Mouse (Mus musculus) intestine, postnatal 0 days (tissue): ENCODE measurements around the gene Lgi1. TPM values are rescaled to one million over a fixed set of nuclear protein-coding genes. Genes with fewer than 3 reads are reported as not detected.

ENCODE experiments used
- ATAC-seq: fragments of 200-750 bp; cut with Nextera tagmentation; 2 replicates; pipeline ENCODE4 v1.8.0; 2017; ENCODE audit warnings: mild to moderate bottlenecking, moderate TSS enrichment, moderate library complexity
- H3K27ac ChIP-seq: fragments of 300-500 bp; sonication (generic); 2 replicates; pipeline ENCODE4 v1.5.1; 2014; ENCODE audit warnings: mild to moderate bottlenecking, low read depth, low read length, moderate library complexity
- H3K27me3 ChIP-seq: fragments of 300-500 bp; sonication (generic); replicated peaks from 2 replicates; pipeline ENCODE4 v1.6.1; 2014; ENCODE audit warnings: low read length, mixed read lengths; ENCODE audit not compliant: control insufficient read depth, insufficient read depth
- H3K36me3 ChIP-seq: fragments of 300-500 bp; sonication (generic); 2 replicates; pipeline ENCODE4 v1.6.1; 2014; ENCODE audit warnings: mild to moderate bottlenecking, moderate library complexity; ENCODE audit not compliant: control insufficient read depth, insufficient read depth
- H3K4me1 ChIP-seq: fragments of 300-500 bp; sonication (generic); replicated peaks from 2 replicates; pipeline ENCODE4 v1.6.1; 2014; ENCODE audit warnings: antibody characterized with exemption, low read length, mixed read lengths; ENCODE audit not compliant: control insufficient read depth, insufficient read depth
- H3K4me2 ChIP-seq: fragments of 300-500 bp; sonication (generic); replicated peaks from 2 replicates; pipeline ENCODE4 v1.6.1; 2014; ENCODE audit warnings: low read depth, mild to moderate bottlenecking, moderate library complexity
- H3K4me3 ChIP-seq: fragments of 300-500 bp; sonication (generic); 2 replicates; pipeline ENCODE4 v1.5.1; 2014; ENCODE audit warnings: low read depth, low read length
- H3K9ac ChIP-seq: fragments of 300-500 bp; sonication (generic); 2 replicates; pipeline ENCODE4 v1.6.1; 2014; ENCODE audit warnings: mild to moderate bottlenecking, low read depth, low read length
- H3K9me3 ChIP-seq: fragments of 300-500 bp; sonication (generic); 2 replicates; pipeline ENCODE4 v1.6.1; 2016; ENCODE audit warnings: mixed run types; ENCODE audit not compliant: control insufficient read depth
- CTCF ChIP-seq: sonication (generic); IDR thresholded peaks from 2 replicates; pipeline ENCODE4 v1.5.1; 2016; ENCODE audit warnings: low read depth, mild to moderate bottlenecking, control low read depth, antibody characterized with exemption, moderate library complexity
- WGBS: fragments of 180-500 bp; shearing (Covaris S2); extraction: QIAGEN DNeasy Blood & Tissue Kit; methylation state at CpG from one replicate; pipeline ENCODE4 v1.1.7; 2014; 5-methylcytosine and 5-hydroxymethylcytosine counted together
- polyA plus RNA-seq: library from polyadenylated mRNA; unstranded; fragments of >200 nt; fragmentation: Nextera tagmentation; extraction: Ambion mirVana; gene quantifications from 2 replicates; pipeline ENCODE4 v1.2.1, GENCODE M21; 2015

Gene Lgi1
- polyA plus RNA-seq, 1 experiment from 2014 or later: 0.91 TPM

GRCm38 (mm10) chr19:38271071-38271470 is 6.7 kb downstream of the Lgi1 start:
- no peak overlapping the region for H3K4me2 ChIP-seq
- TF ChIP-seq CTCF: no peak
- no peaks in the 10 kb centered on the region for H3K9me3 ChIP-seq
- no peak overlapping the region for H3K4me3 ChIP-seq
- WGBS: 41% methylated on average over 6 of the region's 6 CpGs
- H3K27ac ChIP-seq: no peak overlapping the region
- no peaks in the 10 kb centered on the region for H3K27me3 ChIP-seq
- H3K36me3 ChIP-seq: no peaks in the 10 kb centered on the region
- no peak for ATAC-seq
- H3K9ac ChIP-seq: no peak overlapping the region
- H3K4me1 ChIP-seq: no peaks in the 10 kb centered on the region

GRCm38 (mm10) chr19:38273820-38274219 is 9.5 kb downstream of the Lgi1 start:
- Histone ChIP-seq H3K4me2 (no peak overlapping the region), H3K27me3 (no peaks in the 10 kb centered on the region), H3K4me3 (no peak overlapping the region), H3K4me1 (no peaks in the 10 kb centered on the region), H3K36me3 (no peaks in the 10 kb centered on the region), H3K27ac (no peak overlapping the region), H3K9ac (no peak overlapping the region), H3K9me3 (no peaks in the 10 kb centered on the region)
- ATAC-seq: no peak
- TF ChIP-seq CTCF: no peak
- WGBS: 76% methylated on average over 7 of the region's 7 CpGs

- Histone ChIP-seq H3K36me3 (no peaks in the 10 kb centered on the region), H3K9ac (no peak overlapping the region), H3K4me2 (no peak overlapping the region), H3K4me1 (no peaks in the 10 kb centered on the region), H3K27me3 (no peaks in the 10 kb centered on the region), H3K27ac (no peak overlapping the region), H3K4me3 (no peak overlapping the region), H3K9me3 (no peaks in the 10 kb centered on the region)
- WGBS: 78% methylated on average over 15 of the region's 15 CpGs
- TF ChIP-seq CTCF: no peak
- ATAC-seq: no peak
Measured at GRCm38 (mm10) chr19:38274747-38275421, 10.5 kb downstream of the Lgi1 start.

- Histone ChIP-seq H3K27ac (no peak overlapping the region), H3K4me2 (no peak overlapping the region), H3K4me3 (no peak overlapping the region), H3K4me1 (no peaks in the 10 kb centered on the region), H3K27me3 (no peaks in the 10 kb centered on the region), H3K36me3 (no peaks in the 10 kb centered on the region), H3K9me3 (no peaks in the 10 kb centered on the region), H3K9ac (no peak overlapping the region)
- TF ChIP-seq CTCF: no peak
- ATAC-seq: no peak
- WGBS: 85% methylated on average over 4 of the region's 4 CpGs
Measured at GRCm38 (mm10) chr19:38276226-38276625, 11.9 kb downstream of the Lgi1 start.

- Histone ChIP-seq H3K27ac (no peak overlapping the region), H3K9ac (no peak overlapping the region), H3K9me3 (no peaks in the 10 kb centered on the region), H3K27me3 (no peaks in the 10 kb centered on the region), H3K4me2 (no peak overlapping the region), H3K36me3 (no peaks in the 10 kb centered on the region), H3K4me3 (no peak overlapping the region), H3K4me1 (no peaks in the 10 kb centered on the region)
- ATAC-seq: no peak
- 88% methylated on average over 10 of the region's 10 CpGs for WGBS
- TF ChIP-seq CTCF: no peak
Measured at GRCm38 (mm10) chr19:38280242-38280641, 15.9 kb downstream of the Lgi1 start.

- Histone ChIP-seq H3K4me1 (no peaks in the 10 kb centered on the region), H3K36me3 (no peaks in the 10 kb centered on the region), H3K27me3 (no peaks in the 10 kb centered on the region), H3K9me3 (no peaks in the 10 kb centered on the region), H3K9ac (no peak overlapping the region), H3K4me3 (no peak overlapping the region), H3K4me2 (no peak overlapping the region), H3K27ac (no peak overlapping the region)
- WGBS: 24% methylated on average over 2 of the region's 2 CpGs
- TF ChIP-seq CTCF: no peak
- ATAC-seq: no peak
Measured at GRCm38 (mm10) chr19:38282407-38282806, 18.1 kb downstream of the Lgi1 start.
